Mouse (Mus musculus): ENCODE measurements at regions not wholly inside any gene's neighbourhood (a gene's known extent, or its start where the extent isn't known, plus 50 kb on each side); places are given as distances from the start of the nearest gene placed in this dataset.

GRCm38 (mm10) chr9:115384345-115384744 is 74.1 kb upstream of the Stt3b start:
- H3K4me2 ChIP-seq (ENCODE audit: low read length): no peak overlapping the region
- DNase-seq: no peak
- H3K9me3 ChIP-seq (ENCODE audit: control insufficient read depth, low read length): no peaks in the 10 kb centered on the region
- no peak overlapping the region for H3K27ac ChIP-seq (replicated peaks; ENCODE audit: low read depth, low read length)
- no peaks in the 10 kb centered on the region for H3K27me3 ChIP-seq (ENCODE audit: control insufficient read depth, insufficient read depth, low read length)
- no peaks in the 10 kb centered on the region for H3K36me3 ChIP-seq (ENCODE audit: control insufficient read depth, insufficient read depth, low read length)
- ATAC-seq (ENCODE audit: low FRiP score, low TSS enrichment): no peak
- H3K9ac ChIP-seq (replicated peaks; ENCODE audit: low read length): no peak overlapping the region
- WGBS: 100% methylated on average over 1 of the region's 1 CpGs
- no peak overlapping the region for H3K4me3 ChIP-seq (replicated peaks; ENCODE audit: low read depth, low read length)
- 0 out of 2 replicates have a peak, but pooled peaks cover 5% of the 10 kb centered on the region for H3K4me1 ChIP-seq (ENCODE audit: control insufficient read depth, insufficient read depth, low read length)

- Histone ChIP-seq H3K4me3 (replicated peaks; ENCODE audit: low read depth, low read length) (no peak overlapping the region), H3K27me3 (ENCODE audit: control insufficient read depth, insufficient read depth, low read length) (no peaks in the 10 kb centered on the region), H3K27ac (replicated peaks; ENCODE audit: low read depth, low read length) (no peak overlapping the region), H3K4me2 (ENCODE audit: low read length) (no peak overlapping the region), H3K9ac (replicated peaks; ENCODE audit: low read length) (no peak overlapping the region), H3K36me3 (ENCODE audit: control insufficient read depth, insufficient read depth, low read length) (no peaks in the 10 kb centered on the region), H3K9me3 (ENCODE audit: control insufficient read depth, low read length) (no peaks in the 10 kb centered on the region), H3K4me1 (ENCODE audit: control insufficient read depth, insufficient read depth, low read length) (peaks cover 4% of the 10 kb centered on the region; the same call in 1 of the 2 replicates)
- no peak for ATAC-seq (ENCODE audit: low FRiP score, low TSS enrichment)
- DNase-seq: no peak
- 91% methylated on average over 26 of the region's 26 CpGs for WGBS
Observed at GRCm38 (mm10) chr9:115387471-115388360, 77.5 kb upstream of the Stt3b start.

- WGBS: 70% methylated on average over 11 of the region's 11 CpGs
- Histone ChIP-seq H3K27me3 (ENCODE audit: control insufficient read depth, insufficient read depth, low read length) (no peaks in the 10 kb centered on the region), H3K9me3 (ENCODE audit: control insufficient read depth, low read length) (no peaks in the 10 kb centered on the region), H3K4me1 (ENCODE audit: control insufficient read depth, insufficient read depth, low read length) (peaks cover 4% of the 10 kb centered on the region; the same call in 1 of the 2 replicates), H3K36me3 (ENCODE audit: control insufficient read depth, insufficient read depth, low read length) (no peaks in the 10 kb centered on the region), H3K9ac (replicated peaks; ENCODE audit: low read length) (no peak overlapping the region), H3K4me2 (ENCODE audit: low read length) (no peak overlapping the region), H3K4me3 (replicated peaks; ENCODE audit: low read depth, low read length) (no peak overlapping the region), H3K27ac (replicated peaks; ENCODE audit: low read depth, low read length) (no peak overlapping the region)
- no peak for ATAC-seq (ENCODE audit: low FRiP score, low TSS enrichment)
- no peak for DNase-seq
Observed at GRCm38 (mm10) chr9:115388361-115388759, 78.1 kb upstream of the Stt3b start.

- 88% methylated on average over 2 of the region's 2 CpGs for WGBS
Observed at GRCm38 (mm10) chr9:115389082-115389481, 78.9 kb upstream of the Stt3b start.

GRCm38 (mm10) chr9:115390880-115391281 is 80.7 kb upstream of the Stt3b start:
- Histone ChIP-seq H3K4me1 (ENCODE audit: control insufficient read depth, insufficient read depth, low read length) (peaks cover 4% of the 10 kb centered on the region; the same call in 1 of the 2 replicates), H3K27me3 (ENCODE audit: control insufficient read depth, insufficient read depth, low read length) (no peaks in the 10 kb centered on the region), H3K27ac (replicated peaks; ENCODE audit: low read depth, low read length) (peak overlapping the region; percentile 41; the same call in 1 of the 2 replicates), H3K4me3 (replicated peaks; ENCODE audit: low read depth, low read length) (no peak overlapping the region), H3K36me3 (ENCODE audit: control insufficient read depth, insufficient read depth, low read length) (no peaks in the 10 kb centered on the region), H3K4me2 (ENCODE audit: low read length) (peak overlapping the region; percentile 11; the same call in 1 of the 2 replicates), H3K9me3 (ENCODE audit: control insufficient read depth, low read length) (no peaks in the 10 kb centered on the region), H3K9ac (replicated peaks; ENCODE audit: low read length) (no peak overlapping the region)
- ATAC-seq (ENCODE audit: low FRiP score, low TSS enrichment) (peak; percentile 55; the same call in 1 of the 2 replicates), DNase-seq (peak; percentile 77)
- WGBS: 39% methylated on average over 11 of the region's 11 CpGs

More at GRCm38 (mm10) chr9:115389082-115389481, 78.9 kb upstream of the Stt3b start:
- no peaks in the 10 kb centered on the region for H3K36me3 ChIP-seq (ENCODE audit: control insufficient read depth, insufficient read depth, low read length)
- DNase-seq (no peak), ATAC-seq (ENCODE audit: low FRiP score, low TSS enrichment) (no peak)
- H3K9ac ChIP-seq (replicated peaks; ENCODE audit: low read length): no peak overlapping the region
- no peaks in the 10 kb centered on the region for H3K27me3 ChIP-seq (ENCODE audit: control insufficient read depth, insufficient read depth, low read length)
- no peaks in the 10 kb centered on the region for H3K9me3 ChIP-seq (ENCODE audit: control insufficient read depth, low read length)
- H3K4me2 ChIP-seq (ENCODE audit: low read length): no peak overlapping the region
- H3K27ac ChIP-seq (replicated peaks; ENCODE audit: low read depth, low read length): no peak overlapping the region
- H3K4me3 ChIP-seq (replicated peaks; ENCODE audit: low read depth, low read length): no peak overlapping the region
- H3K4me1 ChIP-seq (ENCODE audit: control insufficient read depth, insufficient read depth, low read length): peaks cover 4% of the 10 kb centered on the region; the same call in 1 of the 2 replicates

GRCm38 (mm10) chr9:115395511-115395910 is 85.3 kb upstream of the Stt3b start:
- Histone ChIP-seq H3K9me3 (ENCODE audit: control insufficient read depth, low read length) (peaks cover 3% of the 10 kb centered on the region; the same call in 1 of the 2 replicates), H3K4me3 (replicated peaks; ENCODE audit: low read depth, low read length) (no peak overlapping the region), H3K36me3 (ENCODE audit: control insufficient read depth, insufficient read depth, low read length) (no peaks in the 10 kb centered on the region), H3K4me1 (ENCODE audit: control insufficient read depth, insufficient read depth, low read length) (peaks cover 4% of the 10 kb centered on the region; the same call in 1 of the 2 replicates), H3K4me2 (ENCODE audit: low read length) (no peak overlapping the region), H3K27ac (replicated peaks; ENCODE audit: low read depth, low read length) (no peak overlapping the region), H3K9ac (replicated peaks; ENCODE audit: low read length) (no peak overlapping the region), H3K27me3 (ENCODE audit: control insufficient read depth, insufficient read depth, low read length) (no peaks in the 10 kb centered on the region)
- no peak for DNase-seq
- WGBS: 98% methylated on average over 8 of the region's 8 CpGs
- no peak for ATAC-seq (ENCODE audit: low FRiP score, low TSS enrichment)

- Histone ChIP-seq H3K27me3 (ENCODE audit: control insufficient read depth, insufficient read depth, low read length) (no peaks in the 10 kb centered on the region), H3K4me1 (ENCODE audit: control insufficient read depth, insufficient read depth, low read length) (no peaks in the 10 kb centered on the region), H3K36me3 (ENCODE audit: control insufficient read depth, insufficient read depth, low read length) (no peaks in the 10 kb centered on the region), H3K4me2 (ENCODE audit: low read length) (no peak overlapping the region), H3K27ac (replicated peaks; ENCODE audit: low read depth, low read length) (no peak overlapping the region), H3K9ac (replicated peaks; ENCODE audit: low read length) (no peak overlapping the region), H3K9me3 (ENCODE audit: control insufficient read depth, low read length) (peaks cover 3% of the 10 kb centered on the region; the same call in 1 of the 2 replicates), H3K4me3 (replicated peaks; ENCODE audit: low read depth, low read length) (no peak overlapping the region)
- 95% methylated on average over 6 of the region's 6 CpGs for WGBS
- DNase-seq (no peak), ATAC-seq (ENCODE audit: low FRiP score, low TSS enrichment) (no peak)
Observed at GRCm38 (mm10) chr9:115400461-115400860, 90.2 kb upstream of the Stt3b start.

GRCm38 (mm10) chr9:115401405-115402151 is 91.4 kb upstream of the Stt3b start:
- Histone ChIP-seq H3K36me3 (ENCODE audit: control insufficient read depth, insufficient read depth, low read length) (no peaks in the 10 kb centered on the region), H3K9ac (replicated peaks; ENCODE audit: low read length) (no peak overlapping the region), H3K4me1 (ENCODE audit: control insufficient read depth, insufficient read depth, low read length) (no peaks in the 10 kb centered on the region), H3K4me2 (ENCODE audit: low read length) (no peak overlapping the region), H3K4me3 (replicated peaks; ENCODE audit: low read depth, low read length) (no peak overlapping the region), H3K9me3 (ENCODE audit: control insufficient read depth, low read length) (peaks cover 3% of the 10 kb centered on the region; the same call in 1 of the 2 replicates), H3K27ac (replicated peaks; ENCODE audit: low read depth, low read length) (no peak overlapping the region), H3K27me3 (ENCODE audit: control insufficient read depth, insufficient read depth, low read length) (no peaks in the 10 kb centered on the region)
- DNase-seq: no peak
- no peak for ATAC-seq (ENCODE audit: low FRiP score, low TSS enrichment)
- WGBS: 78% methylated on average over 13 of the region's 13 CpGs

Measured in midbrain, embryonic 14.5 days (tissue).